Mouse (Mus musculus) liver, embryonic 12.5 days (tissue): ENCODE measurements at regions not wholly inside any gene's neighbourhood (a gene's known extent, or its start where the extent isn't known, plus 50 kb on each side); places are given as distances from the start of the nearest gene placed in this dataset.

Experiments
- ATAC-seq: fragments of 200-750 bp; cut with Nextera tagmentation; 2 replicates; pipeline ENCODE4 v1.8.0; 2017; ENCODE audit warnings: moderate number of reproducible peaks, mild to moderate bottlenecking, moderate library complexity
- H3K27ac ChIP-seq: fragments of 300-500 bp; sonication (generic); 2 replicates; pipeline ENCODE4 v1.5.1; 2016; ENCODE audit warnings: mild to moderate bottlenecking
- H3K27me3 ChIP-seq: fragments of 300-500 bp; sonication (generic); replicated peaks from 2 replicates; pipeline ENCODE4 v1.6.1; 2016; ENCODE audit warnings: mild to moderate bottlenecking, moderate library complexity
- H3K36me3 ChIP-seq: fragments of 300-500 bp; sonication (generic); 2 replicates; pipeline ENCODE4 v1.6.1; 2016; ENCODE audit warnings: mild to moderate bottlenecking, moderate library complexity
- H3K4me1 ChIP-seq: fragments of 300-500 bp; sonication (generic); 2 replicates; pipeline ENCODE4 v1.6.1; 2016
- H3K4me2 ChIP-seq: fragments of 300-500 bp; sonication (generic); 2 replicates; pipeline ENCODE4 v1.6.1; 2016; ENCODE audit warnings: mild to moderate bottlenecking, moderate library complexity
- H3K4me3 ChIP-seq: fragments of 300-500 bp; sonication (generic); 2 replicates; pipeline ENCODE4 v1.5.1; 2016; ENCODE audit warnings: mild to moderate bottlenecking, moderate library complexity
- H3K9ac ChIP-seq: fragments of 300-500 bp; sonication (generic); 2 replicates; pipeline ENCODE4 v1.6.1; 2016; ENCODE audit warnings: mild to moderate bottlenecking, moderate library complexity
- H3K9me3 ChIP-seq: fragments of 300-500 bp; sonication (generic); replicated peaks from 2 replicates; pipeline ENCODE4 v1.6.1; 2016; ENCODE audit warnings: mild to moderate bottlenecking, moderate library complexity
- WGBS: fragments of 180-500 bp; shearing (Covaris S2); methylation state at CpG from one replicate; pipeline ENCODE4 v1.1.7; 2016; ENCODE audit not compliant: insufficient replicate concordance; 5-methylcytosine and 5-hydroxymethylcytosine counted together

- Histone ChIP-seq H3K4me1 (no peaks in the 10 kb centered on the region), H3K4me2 (no peak overlapping the region), H3K4me3 (no peak overlapping the region), H3K27me3 (no peaks in the 10 kb centered on the region), H3K36me3 (no peaks in the 10 kb centered on the region), H3K27ac (no peak overlapping the region), H3K9me3 (no peaks in the 10 kb centered on the region), H3K9ac (no peak overlapping the region)
- ATAC-seq: no peak
- WGBS: 64% methylated on average over 12 of the region's 12 CpGs
Measured at GRCm38 (mm10) chr2:106256012-106256411, 252.7 kb upstream of the Dnajc24 start.

- no peak for ATAC-seq
- Histone ChIP-seq H3K27ac (no peak overlapping the region), H3K4me3 (no peak overlapping the region), H3K9me3 (no peaks in the 10 kb centered on the region), H3K9ac (no peak overlapping the region), H3K27me3 (no peaks in the 10 kb centered on the region), H3K36me3 (no peaks in the 10 kb centered on the region), H3K4me2 (no peak overlapping the region), H3K4me1 (no peaks in the 10 kb centered on the region)
- 72% methylated on average over 4 of the region's 4 CpGs for WGBS
Measured at GRCm38 (mm10) chr2:106234358-106234757, 231.0 kb upstream of the Dnajc24 start.

DNA sequence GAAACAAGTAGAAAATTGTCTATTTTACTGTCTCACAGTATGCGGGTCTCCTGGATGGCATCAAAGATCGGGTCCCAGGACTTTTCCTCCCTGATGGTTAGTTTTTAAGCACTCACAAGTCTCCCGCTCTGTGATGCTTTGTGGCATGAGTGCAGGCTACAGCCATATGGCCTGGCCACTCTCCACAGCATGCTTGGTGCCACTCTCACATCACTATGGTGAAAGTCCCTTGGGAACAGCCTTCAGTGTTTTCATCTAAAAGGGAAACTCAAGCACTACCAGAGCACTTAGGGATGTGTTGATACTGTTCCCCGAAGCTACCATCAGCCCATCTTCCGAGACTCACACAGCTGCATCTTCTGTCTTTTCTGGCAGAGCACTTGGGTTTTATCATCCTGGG lies 227.8 kb upstream of the Dnajc24 start:
- ATAC-seq: no peak
- WGBS: 72% methylated on average over 5 of the region's 5 CpGs
- H3K4me3 ChIP-seq: no peak overlapping the region

GRCm38 (mm10) chr2:106230021-106230420 lies 226.7 kb upstream of the Dnajc24 start:
- Histone ChIP-seq H3K4me1 (no peaks in the 10 kb centered on the region), H3K4me3 (no peak overlapping the region), H3K9me3 (no peaks in the 10 kb centered on the region), H3K9ac (no peak overlapping the region), H3K27ac (no peak overlapping the region), H3K4me2 (no peak overlapping the region), H3K27me3 (no peaks in the 10 kb centered on the region), H3K36me3 (no peaks in the 10 kb centered on the region)
- no peak for ATAC-seq
- 49% methylated on average over 3 of the region's 3 CpGs for WGBS

More for the DNA sequence above, 227.8 kb upstream of the Dnajc24 start:
- Histone ChIP-seq H3K9me3 (no peaks in the 10 kb centered on the region), H3K9ac (no peak overlapping the region), H3K4me1 (no peaks in the 10 kb centered on the region), H3K4me2 (no peak overlapping the region), H3K27me3 (no peaks in the 10 kb centered on the region), H3K36me3 (no peaks in the 10 kb centered on the region), H3K27ac (no peak overlapping the region)

- no peaks in the 10 kb centered on the region for H3K4me1 ChIP-seq
- no peak for ATAC-seq
- WGBS: 47% methylated on average over 1 of the region's 1 CpGs
- no peak overlapping the region for H3K9ac ChIP-seq
- H3K27me3 ChIP-seq: no peaks in the 10 kb centered on the region
- H3K4me3 ChIP-seq: no peak overlapping the region
- H3K4me2 ChIP-seq: no peak overlapping the region
- H3K36me3 ChIP-seq: no peaks in the 10 kb centered on the region
- H3K27ac ChIP-seq: no peak overlapping the region
- H3K9me3 ChIP-seq: no peaks in the 10 kb centered on the region
Measured at GRCm38 (mm10) chr2:106228249-106228648, 224.9 kb upstream of the Dnajc24 start.

- Histone ChIP-seq H3K9me3 (no peaks in the 10 kb centered on the region), H3K36me3 (no peaks in the 10 kb centered on the region), H3K27ac (no peak overlapping the region), H3K9ac (no peak overlapping the region), H3K4me3 (no peak overlapping the region), H3K4me1 (no peaks in the 10 kb centered on the region), H3K27me3 (no peaks in the 10 kb centered on the region), H3K4me2 (no peak overlapping the region)
- ATAC-seq: no peak
- 76% methylated on average over 3 of the region's 3 CpGs for WGBS
Measured at GRCm38 (mm10) chr2:106216169-106216568, 212.8 kb upstream of the Dnajc24 start.

- H3K4me3 ChIP-seq: no peak overlapping the region
- H3K9me3 ChIP-seq: no peaks in the 10 kb centered on the region
- H3K27me3 ChIP-seq: no peaks in the 10 kb centered on the region
- H3K4me2 ChIP-seq: no peak overlapping the region
- no peak overlapping the region for H3K27ac ChIP-seq
- H3K4me1 ChIP-seq: no peaks in the 10 kb centered on the region
- H3K9ac ChIP-seq: no peak overlapping the region
- ATAC-seq: no peak
- no peaks in the 10 kb centered on the region for H3K36me3 ChIP-seq
- 62% methylated on average over 4 of the region's 4 CpGs for WGBS
Measured at GRCm38 (mm10) chr2:106213740-106214139, 210.4 kb upstream of the Dnajc24 start.

DNA sequence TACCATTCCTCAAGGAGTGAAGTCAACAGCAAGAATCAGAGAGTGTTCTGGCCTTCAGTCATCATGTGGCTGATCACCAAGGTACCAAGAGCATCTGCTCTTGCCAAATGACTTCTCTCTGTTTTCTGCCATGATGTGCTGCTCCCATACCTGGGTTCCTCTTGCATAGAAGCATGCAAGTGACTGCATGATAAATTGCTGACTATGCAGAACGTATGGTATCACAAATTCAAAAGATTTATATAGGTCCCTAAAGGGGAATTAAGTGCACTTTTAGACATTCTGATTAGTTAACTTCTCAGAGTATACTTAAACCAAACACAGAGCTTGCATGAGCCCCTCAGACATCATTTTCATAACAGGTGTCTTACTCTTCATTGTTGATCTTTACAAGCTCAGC lies 207.4 kb upstream of the Dnajc24 start:
- H3K4me2 ChIP-seq: no peak overlapping the region
- H3K9me3 ChIP-seq: no peaks in the 10 kb centered on the region
- 53% methylated on average over 1 of the region's 1 CpGs for WGBS
- ATAC-seq: no peak
- no peaks in the 10 kb centered on the region for H3K36me3 ChIP-seq
- no peak overlapping the region for H3K9ac ChIP-seq
- no peak overlapping the region for H3K4me3 ChIP-seq
- H3K27me3 ChIP-seq: no peaks in the 10 kb centered on the region
- no peaks in the 10 kb centered on the region for H3K4me1 ChIP-seq
- H3K27ac ChIP-seq: no peak overlapping the region

DNA sequence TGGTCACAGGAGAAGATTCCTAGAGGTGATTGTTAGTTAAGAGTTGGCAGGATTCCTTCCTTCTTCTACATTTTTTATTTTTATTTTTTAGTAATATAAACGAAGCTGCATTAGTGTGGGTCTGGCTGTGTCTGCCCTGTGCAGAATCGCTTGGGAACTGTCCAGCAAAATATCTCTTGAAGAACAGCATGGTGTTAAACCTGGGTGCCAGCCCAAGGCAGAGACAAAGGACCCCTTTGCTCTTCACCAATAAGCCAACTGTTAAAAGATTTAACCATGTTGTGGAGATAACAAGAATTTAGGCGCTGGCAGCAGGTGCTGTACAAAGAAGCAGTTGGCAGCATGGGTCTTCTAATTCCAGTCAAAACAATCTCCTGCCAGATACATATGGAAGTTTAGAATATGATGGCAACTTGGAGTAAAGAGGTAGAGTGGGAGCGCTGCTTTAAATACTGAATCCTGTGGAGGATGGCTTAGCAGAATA lies 205.5 kb upstream of the Dnajc24 start:
- no peak for ATAC-seq
- Histone ChIP-seq H3K4me2 (no peak overlapping the region), H3K27ac (no peak overlapping the region), H3K4me3 (no peak overlapping the region), H3K36me3 (no peaks in the 10 kb centered on the region), H3K27me3 (no peaks in the 10 kb centered on the region), H3K9me3 (no peaks in the 10 kb centered on the region), H3K9ac (no peak overlapping the region), H3K4me1 (no peaks in the 10 kb centered on the region)
- whole genome bisulfite sequencing: 46% methylated on average over 4 of the region's 4 CpGs

DNA sequence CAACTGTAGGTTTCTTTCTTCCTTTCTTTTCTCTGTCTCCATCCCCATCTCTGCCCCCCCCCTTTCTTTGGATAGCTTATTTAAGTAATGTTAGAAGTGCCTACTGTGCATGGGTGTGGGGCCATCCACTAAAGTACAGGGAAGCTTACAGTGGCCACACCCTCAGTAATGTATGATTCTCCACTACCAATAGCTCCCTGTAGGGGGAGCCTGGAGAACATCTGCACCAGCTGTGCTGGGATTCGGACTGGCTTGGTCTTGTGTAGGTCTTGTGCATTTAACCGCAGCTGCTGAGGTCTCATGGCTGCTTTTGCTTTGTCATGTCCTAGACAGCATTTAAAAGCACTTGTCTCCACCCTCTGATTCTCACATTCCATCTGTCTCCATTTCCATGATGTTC lies 196.8 kb upstream of the Dnajc24 start:
- Histone ChIP-seq H3K4me1 (no peaks in the 10 kb centered on the region), H3K4me2 (no peak overlapping the region), H3K9ac (no peak overlapping the region), H3K27ac (no peak overlapping the region), H3K27me3 (no peaks in the 10 kb centered on the region; the same call in 1 of the 2 replicates), H3K4me3 (no peak overlapping the region), H3K9me3 (0 out of 2 replicates have a peak, but pooled peaks cover 6% of the 10 kb centered on the region), H3K36me3 (no peaks in the 10 kb centered on the region)
- no peak for ATAC-seq
- 75% methylated on average over 2 of the region's 2 CpGs for WGBS

- no peak overlapping the region for H3K4me3 ChIP-seq
- H3K4me1 ChIP-seq: no peaks in the 10 kb centered on the region
- H3K27ac ChIP-seq: no peak overlapping the region
- 0 out of 2 replicates have a peak, but pooled peaks cover under 1% of the 10 kb centered on the region for H3K9me3 ChIP-seq
- WGBS: 19% methylated on average over 7 of the region's 7 CpGs
- no peak overlapping the region for H3K4me2 ChIP-seq
- ATAC-seq: no peak
- peaks cover 7% of the 10 kb centered on the region; the same call in 1 of the 2 replicates for H3K27me3 ChIP-seq
- H3K9ac ChIP-seq: no peak overlapping the region
- H3K36me3 ChIP-seq: no peaks in the 10 kb centered on the region
Measured at GRCm38 (mm10) chr2:106195170-106195569, 191.8 kb upstream of the Dnajc24 start.

- ATAC-seq: 0 out of 2 replicates have a peak, but pooled peaks have one; percentile 37
- Histone ChIP-seq H3K4me3 (no peak overlapping the region), H3K4me1 (no peaks in the 10 kb centered on the region), H3K27me3 (peaks cover 7% of the 10 kb centered on the region; the same call in 1 of the 2 replicates), H3K27ac (no peak overlapping the region), H3K36me3 (no peaks in the 10 kb centered on the region), H3K9me3 (no peaks in the 10 kb centered on the region), H3K9ac (no peak overlapping the region), H3K4me2 (peak overlapping the region; percentile 46)
- WGBS: 12% methylated on average over 14 of the region's 14 CpGs
Measured at GRCm38 (mm10) chr2:106194369-106195023, 191.1 kb upstream of the Dnajc24 start.
